Mouse (Mus musculus): ENCODE results near the gene AC161166.1.

Gene AC161166.1

GRCm38 (mm10) chr7:24474811-24475506 is 37.3 kb downstream of the AC161166.1 start:
- in situ Hi-C loops (cut with MboI; ENCODE audit: low pct_unique_long_range_greater_than_20kb in 1 of 2, low sequenced_read_pairs in 2 of 2, unreplicated experiment in 1 of 2), result loop anchor here in 1 of 2 experiments (5.0 kb wide), 2 partner anchors 38 to 57 kb away; partner anchors contain the start of gene Irgq

DNA sequence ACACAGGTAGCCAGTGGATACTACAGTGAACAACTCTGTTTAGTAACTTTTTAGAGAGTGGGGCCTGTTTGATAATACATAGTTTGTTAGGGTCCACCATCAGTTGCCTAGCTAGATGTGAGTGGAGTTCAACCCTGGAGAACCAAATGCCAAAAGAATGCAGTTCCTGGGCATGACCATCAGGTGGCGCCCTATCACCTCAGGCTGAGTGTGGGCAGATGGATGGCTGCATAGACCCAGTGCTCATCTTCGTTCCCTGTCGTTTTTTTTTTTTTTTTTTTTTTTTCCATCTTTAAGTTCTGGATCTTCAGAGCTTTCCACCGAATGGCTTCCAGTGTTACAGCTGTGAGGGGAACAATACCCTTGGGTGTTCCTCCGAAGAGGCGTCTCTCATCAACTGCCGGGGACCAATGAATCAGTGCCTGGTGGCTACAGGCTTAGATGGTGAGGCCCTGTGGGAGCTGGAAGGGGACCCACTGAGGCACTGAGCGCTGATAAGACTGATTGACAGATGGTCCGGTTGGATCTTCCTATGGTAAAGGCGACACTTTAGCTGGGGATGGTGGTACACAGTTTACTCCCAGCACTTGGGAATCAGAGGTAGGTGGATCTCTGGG is 38.2 kb downstream of the AC161166.1 start:
- in situ Hi-C loops (cut with MboI; ENCODE audit: low pct_unique_long_range_greater_than_20kb in 1 of 2, low sequenced_read_pairs in 2 of 2, unreplicated experiment in 1 of 2), result loop anchor here in 1 of 2 experiments (5.0 kb wide), 1 partner anchor 37 kb away; no protein-coding TSS in a partner anchor

GRCm38 (mm10) chr7:24472937-24473336 is 39.3 kb downstream of the AC161166.1 start:
- in situ Hi-C loops (cut with MboI; ENCODE audit: low pct_unique_long_range_greater_than_20kb in 1 of 2, low sequenced_read_pairs in 2 of 2, unreplicated experiment in 1 of 2), result loop anchor here in 1 of 2 experiments (5.0 kb wide), 1 partner anchor 36 kb away; no protein-coding TSS in a partner anchor

DNA sequence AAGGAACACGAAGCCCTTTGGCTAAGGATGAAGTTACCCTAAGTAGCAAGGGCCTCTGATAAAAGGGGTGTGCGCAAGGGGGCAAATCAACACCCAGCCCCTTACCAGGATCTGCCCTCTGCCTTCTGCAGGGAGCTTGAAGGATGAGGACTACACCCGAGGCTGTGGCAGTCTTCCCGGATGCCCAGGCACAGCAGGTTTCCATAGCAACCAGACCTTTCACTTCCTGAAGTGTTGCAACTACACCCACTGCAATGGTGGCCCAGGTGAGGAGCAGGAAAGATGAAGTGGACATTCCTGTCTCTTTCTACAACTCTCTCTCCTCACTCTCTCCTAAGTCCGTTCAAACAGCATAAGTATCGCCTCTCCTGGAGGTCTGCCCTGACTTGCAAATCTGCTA is 39.8 kb downstream of the AC161166.1 start:
- in situ Hi-C loops (cut with MboI; ENCODE audit: low pct_unique_long_range_greater_than_20kb in 1 of 2, low sequenced_read_pairs in 2 of 2, unreplicated experiment in 1 of 2), result loop anchor here in 1 of 2 experiments (5.0 kb wide), 1 partner anchor 35 kb away; no protein-coding TSS in a partner anchor

DNA sequence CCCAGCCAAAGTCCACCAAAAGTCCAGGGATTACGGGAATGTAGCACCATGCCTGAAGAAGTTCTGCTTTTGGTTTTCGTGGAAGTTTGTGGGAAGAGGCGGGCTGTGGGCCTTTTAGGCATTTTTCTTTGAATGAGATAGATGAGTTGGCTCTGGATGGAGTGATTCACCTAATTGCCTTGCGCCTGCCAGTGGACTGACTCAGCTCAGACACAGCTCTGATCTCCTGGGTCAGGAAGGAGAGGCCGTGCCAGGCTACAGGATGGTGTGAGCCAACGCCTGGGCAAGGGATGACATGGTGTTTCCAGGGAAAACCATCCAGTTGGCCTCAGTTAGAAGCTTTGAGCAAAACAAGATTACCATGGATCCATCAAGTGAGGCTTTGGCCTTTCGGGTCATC is 41.9 kb downstream of the AC161166.1 start:
- in situ Hi-C loops (cut with MboI; ENCODE audit: low pct_unique_long_range_greater_than_20kb in 1 of 2, low sequenced_read_pairs in 2 of 2, unreplicated experiment in 1 of 2), result loop anchor here in 1 of 2 experiments (5.0 kb wide), 1 partner anchor 33 kb away; no protein-coding TSS in a partner anchor

DNA sequence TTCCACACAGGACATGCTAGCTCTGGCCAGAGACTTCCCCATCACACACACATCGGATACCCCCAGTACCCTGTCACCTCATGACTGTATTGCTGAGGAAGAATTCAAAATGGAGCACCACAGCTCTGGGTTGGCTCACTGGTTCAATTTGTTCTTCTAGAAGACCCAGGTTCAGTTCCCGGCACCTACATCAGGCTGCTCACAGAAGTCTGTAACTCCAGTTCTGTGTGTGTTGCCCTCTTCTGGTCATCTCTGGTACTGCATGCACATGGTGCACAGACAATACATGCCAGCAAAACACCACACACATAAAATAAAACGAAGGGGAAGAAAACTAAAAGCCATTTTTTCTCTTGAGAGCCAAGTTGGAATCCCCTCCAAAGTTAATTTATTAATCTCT is 43.1 kb downstream of the AC161166.1 start:
- in situ Hi-C loops (cut with MboI; ENCODE audit: low pct_unique_long_range_greater_than_20kb in 1 of 2, low sequenced_read_pairs in 2 of 2, unreplicated experiment in 1 of 2), result no loop called here

- in situ Hi-C loops (cut with MboI; ENCODE audit: low pct_unique_long_range_greater_than_20kb in 1 of 2, low sequenced_read_pairs in 2 of 2, unreplicated experiment in 1 of 2), result no loop called here
These were observed 44.4 kb downstream of the AC161166.1 start for GRCm38 (mm10) chr7:24467886-24468285.

DNA sequence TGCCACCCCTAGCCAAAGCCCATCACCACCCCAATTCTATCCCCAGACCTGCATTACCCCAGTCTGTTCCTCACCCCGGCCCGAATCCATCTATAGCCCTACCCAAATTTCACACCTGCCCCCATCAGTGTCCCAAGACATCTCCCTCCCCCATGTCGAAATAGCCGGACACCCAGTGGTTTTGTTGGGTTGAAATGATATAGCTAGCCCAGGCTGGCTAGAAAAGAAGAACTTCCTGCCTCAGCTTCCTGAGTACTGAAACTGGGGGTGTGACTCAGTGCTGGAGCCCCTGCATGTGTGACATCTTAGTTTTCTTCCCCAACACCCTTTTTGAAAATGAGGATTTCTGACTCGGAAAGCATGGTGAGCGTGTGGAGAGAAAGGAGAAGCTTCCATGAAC is 45.4 kb downstream of the AC161166.1 start:
- in situ Hi-C loops (cut with MboI; ENCODE audit: low pct_unique_long_range_greater_than_20kb in 1 of 2, low sequenced_read_pairs in 2 of 2, unreplicated experiment in 1 of 2), result no loop called here

DNA sequence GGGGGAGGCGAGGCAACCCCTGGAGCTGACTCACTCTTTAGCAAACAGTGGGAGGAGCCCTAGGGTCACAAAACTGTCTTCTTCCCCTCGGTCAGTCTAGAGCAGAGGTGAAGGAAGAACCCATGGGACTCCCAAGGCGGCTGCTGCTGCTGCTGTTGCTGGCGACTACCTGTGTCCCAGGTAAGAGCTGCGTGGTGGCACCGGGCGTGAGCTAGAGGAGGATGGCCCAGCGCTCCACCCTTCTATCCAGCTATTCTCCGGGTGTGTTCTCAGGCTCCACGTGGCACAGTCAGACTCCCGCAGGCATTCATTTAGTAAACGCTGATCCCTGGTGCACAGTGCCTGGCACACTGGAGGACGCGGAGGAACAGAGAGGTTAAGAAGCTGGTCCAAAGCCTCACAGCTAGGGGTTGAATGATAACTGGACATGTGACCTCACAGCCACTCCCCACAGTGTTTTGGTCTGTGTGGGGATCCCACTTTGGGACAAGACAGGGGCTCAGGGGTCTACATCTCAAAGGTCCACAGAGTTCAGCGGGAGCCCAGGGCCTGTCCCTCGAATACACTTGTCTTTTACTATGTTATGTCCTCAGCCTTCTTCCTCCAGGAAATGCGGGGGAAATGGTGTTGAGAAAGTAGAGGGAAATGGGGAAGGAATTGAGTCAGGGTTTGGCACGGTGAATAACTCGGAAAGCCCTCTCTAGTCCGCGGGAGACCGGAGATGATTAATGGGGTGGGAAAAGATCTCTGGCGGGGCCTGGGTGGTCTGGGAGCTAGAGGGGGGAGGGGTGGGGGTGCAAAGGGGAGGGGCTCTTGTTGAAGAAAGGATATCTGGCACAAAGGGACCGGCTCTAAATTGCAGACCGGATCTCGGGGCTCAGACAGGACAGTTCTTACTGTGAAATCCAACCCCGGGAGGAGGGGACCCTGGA is 49.6 kb downstream of the AC161166.1 start, which contains the start of gene Plaur:
TSS of gene Plaur (plus strand) at position 97 of the 932 bp plus-strand sequence.
- in situ Hi-C loops (cut with MboI; ENCODE audit: low pct_unique_long_range_greater_than_20kb in 1 of 2, low sequenced_read_pairs in 2 of 2, unreplicated experiment in 1 of 2), result no loop called here

GRCm38 (mm10) chr7:24461376-24462051 is 50.7 kb downstream of the AC161166.1 start:
- in situ Hi-C loops (cut with MboI; ENCODE audit: low pct_unique_long_range_greater_than_20kb in 1 of 2, low sequenced_read_pairs in 2 of 2, unreplicated experiment in 1 of 2), result no loop called here

Data from mouse embryonic stem cell (cell line).